Mouse (Mus musculus) heart, embryonic 10.5 days (tissue): ENCODE measurements around the gene Dand5. TPM values are rescaled to one million over a fixed set of nuclear protein-coding genes. Genes with fewer than 3 reads are reported as not detected.

Source experiments
- DNase-seq: peaks from one replicate; pipeline ENCODE4 v3.0.0-alpha.2; 2017; ENCODE audit warnings: low spot score
- H3K27ac ChIP-seq: fragments of 300-500 bp; sonication (generic); 2 replicates; pipeline ENCODE4 v1.5.1; 2016; ENCODE audit warnings: mild to moderate bottlenecking
- H3K27me3 ChIP-seq: fragments of 300-500 bp; sonication (generic); 2 replicates; pipeline ENCODE4 v1.6.1; 2016; ENCODE audit warnings: mild to moderate bottlenecking; ENCODE audit not compliant: poor library complexity, insufficient read depth, severe bottlenecking
- H3K36me3 ChIP-seq: fragments of 300-500 bp; sonication (generic); 2 replicates; pipeline ENCODE4 v1.6.1; 2016; ENCODE audit warnings: mild to moderate bottlenecking, moderate library complexity
- H3K4me1 ChIP-seq: fragments of 300-500 bp; sonication (generic); 2 replicates; pipeline ENCODE4 v1.6.1; 2016; ENCODE audit warnings: mild to moderate bottlenecking
- H3K4me3 ChIP-seq: fragments of 300-500 bp; sonication (generic); 2 replicates; pipeline ENCODE4 v1.5.1; 2016; ENCODE audit warnings: mild to moderate bottlenecking, moderate library complexity
- H3K9me3 ChIP-seq: fragments of 300-500 bp; sonication (generic); 2 replicates; pipeline ENCODE4 v1.6.1; 2016; ENCODE audit warnings: mild to moderate bottlenecking, moderate library complexity
- WGBS: fragments of 180-500 bp; shearing (Covaris S2); methylation state at CpG from one replicate; pipeline ENCODE4 v1.1.7; 2016; 5-methylcytosine and 5-hydroxymethylcytosine counted together
- polyA plus RNA-seq: library from polyadenylated mRNA; unstranded; fragments of >200 nt; fragmentation: Nextera tagmentation; extraction: Ambion mirVana; gene quantifications from 2 replicates; pipeline ENCODE4 v1.2.1, GENCODE M21; 2016

The Dand5 gene
- polyA plus RNA-seq, 1 experiment from 2014 or later, result 5.3 TPM

DNA sequence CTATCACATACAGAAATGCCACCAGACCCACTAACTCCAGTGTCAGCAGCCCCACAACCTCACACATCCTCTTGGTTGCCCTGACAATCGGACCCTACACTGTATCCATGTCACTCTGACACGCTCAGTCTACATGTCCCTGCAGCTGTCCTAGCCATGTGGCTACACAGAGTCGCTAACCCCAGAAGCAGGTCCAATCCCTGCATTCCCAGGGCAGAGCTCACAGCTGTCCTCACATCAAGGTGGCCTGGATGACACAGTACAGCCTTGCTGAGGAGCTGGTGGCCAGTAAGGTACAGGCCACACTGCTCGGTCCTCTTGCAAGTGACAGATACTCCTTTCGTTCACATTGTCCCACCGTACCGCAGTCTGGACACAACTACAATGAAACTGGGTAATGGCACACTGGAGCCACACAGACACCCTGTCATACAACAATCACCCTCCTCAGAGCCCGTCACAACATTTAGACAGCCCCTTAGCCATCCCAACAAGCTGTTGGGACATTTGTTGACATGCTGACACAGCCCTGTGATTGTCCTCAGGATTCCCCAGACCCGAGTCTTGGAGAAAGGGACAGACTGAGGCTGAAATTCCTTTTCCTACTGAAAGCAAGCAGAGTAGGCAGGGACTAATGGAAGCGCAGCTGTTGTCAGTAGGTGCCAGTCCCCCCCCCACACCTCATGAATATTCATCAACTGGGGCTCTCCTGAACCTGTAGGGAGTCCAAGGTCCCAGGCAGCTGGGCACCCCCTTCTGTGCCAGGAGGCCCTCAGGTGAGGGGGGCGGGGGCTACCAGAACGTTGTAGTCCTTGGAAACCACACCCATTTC is 13.3 kb downstream of the Dand5 start:
- Histone ChIP-seq H3K4me3 (no peak overlapping the region), H3K4me1 (peaks cover 18% of the 10 kb centered on the region), H3K27me3 (peaks cover 86% of the 10 kb centered on the region), H3K27ac (no peak overlapping the region), H3K9me3 (peaks cover 4% of the 10 kb centered on the region; the same call in 1 of the 2 replicates), H3K36me3 (no peaks in the 10 kb centered on the region)
- WGBS, result 49% methylated on average over 12 of the region's 12 CpGs
- no peak for DNase-seq

DNA sequence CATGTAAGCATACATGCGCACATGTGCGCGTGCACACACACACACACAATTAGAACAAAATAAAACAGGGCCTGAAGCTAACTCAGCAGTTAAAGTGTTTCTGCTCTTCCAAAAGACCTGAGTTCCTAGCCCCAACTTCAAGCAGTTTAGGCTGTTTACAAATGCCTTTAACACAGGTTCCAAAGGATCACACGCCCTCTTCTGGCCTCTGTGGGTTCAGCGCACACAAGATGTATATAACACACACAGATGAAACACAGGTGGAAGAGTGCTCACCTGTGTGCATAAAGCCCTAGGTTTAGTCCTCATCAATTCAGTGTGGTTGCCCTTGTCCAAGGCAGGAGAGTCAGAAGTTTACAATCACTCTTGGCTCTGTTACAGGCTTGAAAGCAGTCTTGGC is 16.6 kb downstream of the Dand5 start:
- H3K4me1 ChIP-seq, result peaks cover 12% of the 10 kb centered on the region
- peaks cover 88% of the 10 kb centered on the region for H3K27me3 ChIP-seq
- no peak overlapping the region for H3K4me3 ChIP-seq
- WGBS, result 94% methylated on average over 5 of the region's 5 CpGs
- no peak for DNase-seq
- H3K9me3 ChIP-seq, result peaks cover 4% of the 10 kb centered on the region; the same call in 1 of the 2 replicates
- no peak overlapping the region for H3K27ac ChIP-seq
- no peaks in the 10 kb centered on the region for H3K36me3 ChIP-seq

DNA sequence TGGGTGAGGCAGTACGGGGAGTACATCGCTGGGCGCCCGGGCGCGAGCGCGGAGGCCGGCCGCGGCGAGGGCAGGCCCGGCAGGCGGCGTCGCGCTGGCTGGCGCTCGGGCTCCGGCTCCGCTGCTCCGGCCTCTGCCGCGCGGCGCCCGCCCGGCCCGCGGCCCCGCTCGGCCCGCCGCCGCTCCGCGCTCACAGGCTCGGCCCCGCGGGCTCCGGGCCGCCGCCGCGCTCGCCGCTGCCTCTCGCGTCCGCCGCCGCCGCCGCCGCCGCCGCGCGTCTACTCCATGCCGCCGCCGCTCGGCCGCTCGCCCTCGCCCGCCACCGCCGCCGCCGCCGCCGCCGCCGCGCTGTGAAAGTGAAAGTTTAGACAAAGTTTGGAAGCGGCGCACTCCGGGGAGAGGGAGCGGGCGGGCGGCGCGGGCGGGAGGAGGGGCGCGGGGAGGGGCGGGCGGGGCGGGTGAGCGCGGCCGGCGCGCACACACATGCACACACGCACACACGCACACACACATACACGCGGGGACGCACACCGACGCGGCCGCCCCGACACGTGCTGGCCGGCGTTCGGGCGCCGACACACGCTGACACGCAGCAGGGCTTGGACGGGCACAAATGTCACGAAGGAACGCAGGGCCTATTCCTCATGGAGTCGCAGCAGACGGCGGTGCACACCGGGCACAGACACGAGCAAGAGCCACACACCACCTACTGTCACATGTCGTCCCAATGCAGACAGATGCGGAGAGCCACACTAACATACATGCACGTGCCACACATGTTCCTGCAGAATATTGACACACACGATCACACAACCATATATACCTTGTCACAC is 22.4 kb downstream of the Dand5 start, which contains the start of gene Nfix:
Gene Nfix, minus strand, starts transcription at position 346 of the 833 bp plus-strand sequence.
- Histone ChIP-seq H3K9me3 (no peaks in the 10 kb centered on the region), H3K4me1 (peaks cover 13% of the 10 kb centered on the region; the same call in 1 of the 2 replicates), H3K36me3 (no peaks in the 10 kb centered on the region; the same call in 1 of the 2 replicates), H3K27me3 (peaks cover 95% of the 10 kb centered on the region), H3K27ac (peak within 1 kb of the TSS; percentile 79), H3K4me3 (peak within 1 kb of the TSS; percentile 69)
- 23% methylated on average over 106 of the region's 125 CpGs for WGBS
- DNase-seq, result no peak

DNA sequence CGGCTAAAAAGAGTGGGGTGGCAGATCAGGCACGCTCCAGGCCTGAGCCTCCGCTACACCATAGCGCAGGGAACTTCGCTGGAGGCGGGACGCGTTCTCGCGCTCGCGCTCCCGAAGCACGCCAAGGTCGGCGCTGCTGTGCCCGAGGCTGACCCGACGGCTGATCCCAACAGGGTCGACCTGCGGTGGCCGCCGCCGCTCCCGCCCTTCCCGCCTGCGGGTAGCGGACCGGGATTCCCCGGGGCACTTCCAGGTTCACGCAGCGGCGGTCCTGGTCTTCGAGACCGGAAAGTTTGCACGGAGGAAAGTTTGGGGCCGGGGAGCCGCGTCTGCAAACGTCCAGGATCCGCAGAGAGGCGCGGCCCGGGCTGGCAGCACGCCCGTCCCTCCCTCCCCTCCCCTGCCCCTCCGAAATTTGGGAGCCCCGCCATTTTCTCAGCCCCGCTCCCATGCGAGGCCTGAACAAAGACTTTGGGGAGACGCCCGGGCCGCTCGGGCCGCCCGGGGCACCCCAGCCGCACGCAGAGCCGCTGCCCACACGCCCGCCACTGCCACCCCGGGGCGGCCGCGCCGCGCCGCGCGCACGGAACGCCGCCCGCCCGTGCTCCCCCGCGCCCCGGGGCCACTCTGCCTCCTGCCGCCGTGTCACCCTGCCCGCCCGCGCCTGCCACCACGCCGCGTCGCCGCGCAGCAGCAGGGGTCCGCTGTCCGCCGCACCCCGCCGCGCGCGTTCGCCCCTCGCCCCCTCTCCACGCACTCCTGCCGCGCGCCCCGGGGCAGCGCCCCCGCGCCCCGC is 23.3 kb downstream of the Dand5 start:
- peak; percentile 76 for DNase-seq
- under 1% methylated on average over 97 of the region's 108 CpGs for WGBS
- Histone ChIP-seq H3K36me3 (no peaks in the 10 kb centered on the region; the same call in 1 of the 2 replicates), H3K27ac (peak overlapping the region; percentile 79), H3K4me1 (peaks cover 13% of the 10 kb centered on the region; the same call in 1 of the 2 replicates), H3K4me3 (peak overlapping the region; percentile 69), H3K27me3 (peaks cover 95% of the 10 kb centered on the region), H3K9me3 (no peaks in the 10 kb centered on the region)

DNA sequence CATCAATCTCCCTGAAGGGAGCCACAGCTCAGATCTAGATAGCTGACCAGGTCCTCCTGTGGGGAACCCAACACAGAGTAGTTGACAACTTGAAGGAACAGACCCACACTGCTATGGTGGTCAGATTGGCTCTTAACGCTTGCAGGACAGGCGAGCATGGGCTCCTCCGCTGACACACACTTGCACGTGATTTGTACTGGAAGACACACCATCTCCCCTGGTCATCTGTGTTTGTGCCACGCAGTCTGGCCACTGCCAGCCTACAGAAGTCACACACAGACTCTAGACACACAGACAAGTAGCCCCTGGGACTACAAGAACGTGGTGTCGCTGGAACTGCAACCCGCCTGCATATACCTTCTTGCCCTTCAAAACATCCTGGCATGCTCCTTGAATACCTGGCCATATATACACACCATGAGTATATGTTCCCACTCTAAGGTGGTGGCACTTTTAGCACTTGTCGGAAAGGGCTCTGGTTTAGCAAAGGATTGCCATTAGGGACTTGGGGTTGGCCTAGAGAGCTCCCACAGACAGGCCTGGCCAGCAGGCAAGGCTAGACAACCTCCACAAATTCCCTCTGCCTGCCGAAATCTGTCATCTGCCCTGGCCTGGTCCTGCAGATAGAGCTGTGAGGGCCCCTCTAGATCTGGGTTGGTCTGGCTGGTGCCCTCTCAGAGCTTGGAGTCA is 24.0 kb downstream of the Dand5 start:
- no peak for DNase-seq
- Histone ChIP-seq H3K4me3 (peak overlapping the region; percentile 69), H3K9me3 (no peaks in the 10 kb centered on the region), H3K4me1 (peaks cover 18% of the 10 kb centered on the region), H3K36me3 (no peaks in the 10 kb centered on the region; the same call in 1 of the 2 replicates), H3K27me3 (peaks cover 95% of the 10 kb centered on the region), H3K27ac (peak overlapping the region; percentile 79)
- WGBS, result 42% methylated on average over 10 of the region's 10 CpGs

DNA sequence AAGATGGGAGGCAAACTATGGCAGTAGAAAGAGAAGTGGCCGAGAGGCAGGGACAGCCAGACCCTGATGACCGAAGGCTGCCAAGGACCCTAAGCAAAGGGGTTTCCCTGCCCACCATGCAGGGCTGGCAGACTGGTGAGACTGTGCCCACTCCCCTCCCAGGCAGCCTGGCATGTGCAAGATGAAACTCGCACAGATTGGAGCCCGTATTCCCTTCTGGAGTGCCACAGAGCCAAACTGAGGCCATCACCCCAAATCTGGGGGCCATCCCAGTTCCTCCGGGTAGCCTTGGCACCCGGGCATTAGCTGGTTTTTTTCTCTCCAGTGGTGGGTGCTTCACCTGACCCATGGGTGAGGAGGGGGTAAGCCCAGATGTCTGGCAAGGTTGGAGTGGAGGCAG is 24.7 kb downstream of the Dand5 start:
- DNase-seq, result no peak
- peaks cover 18% of the 10 kb centered on the region for H3K4me1 ChIP-seq

DNA sequence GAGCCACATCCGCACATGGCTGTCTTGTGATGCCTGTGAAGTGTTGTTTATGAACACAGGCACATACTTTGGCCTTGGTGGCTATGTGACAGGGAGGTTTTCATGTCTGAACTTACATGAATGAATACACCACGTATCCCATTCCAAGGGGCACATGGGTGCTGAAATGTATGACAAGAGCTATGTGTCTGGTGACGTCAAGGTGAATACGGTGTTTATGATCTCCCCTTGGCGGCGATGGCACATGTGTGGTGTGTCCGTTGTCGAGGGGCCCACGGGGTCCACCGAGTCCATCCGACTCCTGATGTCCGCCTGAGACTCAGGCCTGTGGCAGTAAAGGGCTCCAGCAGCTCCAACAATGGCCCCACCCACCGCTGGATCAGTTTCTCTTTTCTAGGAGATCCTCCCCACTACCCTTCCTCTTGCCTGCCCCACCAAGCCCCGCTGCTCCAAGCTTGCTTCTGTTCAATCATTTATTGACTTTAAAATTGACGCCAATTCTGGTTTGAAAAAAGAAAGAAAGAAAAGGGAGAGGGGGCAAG is 25.3 kb downstream of the Dand5 start:
- H3K36me3 ChIP-seq, result no peaks in the 10 kb centered on the region; the same call in 1 of the 2 replicates
- DNase-seq, result no peak
- no peak overlapping the region for H3K27ac ChIP-seq
- WGBS, result 74% methylated on average over 15 of the region's 15 CpGs
- H3K27me3 ChIP-seq, result peaks cover 95% of the 10 kb centered on the region
- peaks cover 18% of the 10 kb centered on the region for H3K4me1 ChIP-seq
- no peaks in the 10 kb centered on the region for H3K9me3 ChIP-seq
- H3K4me3 ChIP-seq, result no peak overlapping the region

More for the DNA sequence above, 24.7 kb downstream of the Dand5 start:
- no peaks in the 10 kb centered on the region for H3K9me3 ChIP-seq
- peaks cover 95% of the 10 kb centered on the region for H3K27me3 ChIP-seq
- no peak overlapping the region for H3K4me3 ChIP-seq
- H3K27ac ChIP-seq, result no peak overlapping the region
- WGBS, result 66% methylated on average over 6 of the region's 6 CpGs
- H3K36me3 ChIP-seq, result no peaks in the 10 kb centered on the region; the same call in 1 of the 2 replicates

DNA sequence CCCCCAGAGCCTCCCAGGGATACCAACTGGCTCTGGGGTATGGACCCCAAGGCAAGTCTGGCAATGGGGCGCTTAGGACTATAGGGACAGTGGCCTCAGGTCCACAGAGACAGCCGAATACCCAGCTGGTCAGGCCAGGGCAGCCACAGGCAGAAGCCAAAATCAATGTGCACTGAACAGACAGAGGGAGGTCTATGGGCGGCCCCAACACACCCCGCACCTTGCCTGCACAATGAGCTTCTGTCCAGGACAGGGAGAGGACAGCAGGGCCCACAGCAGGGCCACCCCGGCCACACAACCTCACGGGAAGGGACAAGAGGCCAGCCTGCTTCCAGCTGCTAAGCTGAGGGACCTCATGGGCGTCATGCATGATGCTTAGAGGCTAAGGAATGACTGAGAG is 28.1 kb downstream of the Dand5 start:
- Histone ChIP-seq H3K36me3 (no peaks in the 10 kb centered on the region; the same call in 1 of the 2 replicates), H3K27ac (no peak overlapping the region), H3K4me3 (no peak overlapping the region), H3K4me1 (peaks cover 17% of the 10 kb centered on the region), H3K27me3 (peaks cover 100% of the 10 kb centered on the region), H3K9me3 (no peaks in the 10 kb centered on the region)
- 51% methylated on average over 7 of the region's 7 CpGs for WGBS
- DNase-seq, result no peak

DNA sequence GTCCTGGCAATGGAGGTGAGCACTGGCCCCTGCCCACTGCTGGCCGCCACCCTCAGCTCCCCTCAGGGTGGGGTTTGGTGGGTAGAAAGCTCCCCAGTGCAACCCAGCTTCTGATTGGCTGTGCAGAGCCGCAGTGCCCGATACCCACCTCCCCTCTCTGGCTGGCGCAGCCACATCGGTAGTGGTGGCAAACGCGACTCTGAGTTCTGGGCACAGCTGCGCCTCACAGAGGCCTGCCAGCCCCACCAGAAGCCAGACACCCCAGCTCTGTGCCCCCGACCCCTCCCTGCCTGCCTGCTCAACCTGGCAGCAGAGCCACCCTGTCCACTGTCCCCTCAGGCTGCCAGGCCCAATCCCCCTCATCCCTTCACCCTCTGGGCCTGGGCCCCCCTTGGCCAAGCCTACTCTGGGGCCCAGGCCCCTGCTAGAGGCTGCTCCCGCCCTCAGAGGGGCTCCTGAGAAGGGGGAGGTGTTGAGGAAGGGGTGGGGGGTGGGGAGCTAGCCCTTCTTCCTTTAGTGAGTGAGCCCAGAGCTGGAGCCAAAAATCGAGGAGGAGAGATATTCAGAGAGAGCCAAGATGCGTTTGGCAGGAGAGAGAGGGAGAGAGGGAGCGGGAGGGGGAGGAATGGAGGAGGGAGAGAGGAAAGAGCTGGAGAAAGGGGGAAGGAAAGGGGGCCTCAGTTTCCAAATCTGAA is 28.7 kb downstream of the Dand5 start:
- H3K27ac ChIP-seq, result peak overlapping the region; percentile 48; the same call in 1 of the 2 replicates

DNA sequence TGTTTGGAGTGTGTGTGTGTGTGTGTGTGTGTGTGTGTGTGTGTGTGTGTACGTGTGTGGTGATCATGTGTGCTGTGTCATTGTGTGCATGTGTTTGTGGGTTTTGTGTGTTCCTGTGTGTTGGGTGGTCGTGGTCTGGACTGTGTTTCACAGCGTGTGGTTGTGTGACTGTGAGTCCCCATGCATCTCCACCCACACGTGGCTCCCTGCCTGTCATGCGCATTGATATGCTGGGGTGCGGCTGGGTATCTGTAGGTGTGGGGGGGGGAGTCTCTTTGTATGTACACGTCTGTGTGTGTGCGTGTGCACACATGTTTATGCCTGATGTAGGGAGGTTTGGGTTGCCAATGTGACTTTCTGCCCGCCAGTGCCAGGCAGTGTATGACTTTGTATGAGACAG is 29.5 kb downstream of the Dand5 start:
- DNase-seq, result no peak
- no peaks in the 10 kb centered on the region for H3K36me3 ChIP-seq
- peaks cover 100% of the 10 kb centered on the region for H3K27me3 ChIP-seq
- no peaks in the 10 kb centered on the region for H3K9me3 ChIP-seq
- H3K4me3 ChIP-seq, result no peak overlapping the region
- 84% methylated on average over 9 of the region's 9 CpGs for WGBS
- H3K4me1 ChIP-seq, result peaks cover 9% of the 10 kb centered on the region
- H3K27ac ChIP-seq, result no peak overlapping the region

More for the DNA sequence above, 28.7 kb downstream of the Dand5 start:
- DNase-seq, result no peak
- Histone ChIP-seq H3K36me3 (no peaks in the 10 kb centered on the region; the same call in 1 of the 2 replicates), H3K4me1 (peaks cover 12% of the 10 kb centered on the region), H3K4me3 (peak overlapping the region; percentile 6; the same call in 1 of the 2 replicates), H3K9me3 (no peaks in the 10 kb centered on the region), H3K27me3 (peaks cover 100% of the 10 kb centered on the region)
- WGBS, result 55% methylated on average over 12 of the region's 13 CpGs

DNA sequence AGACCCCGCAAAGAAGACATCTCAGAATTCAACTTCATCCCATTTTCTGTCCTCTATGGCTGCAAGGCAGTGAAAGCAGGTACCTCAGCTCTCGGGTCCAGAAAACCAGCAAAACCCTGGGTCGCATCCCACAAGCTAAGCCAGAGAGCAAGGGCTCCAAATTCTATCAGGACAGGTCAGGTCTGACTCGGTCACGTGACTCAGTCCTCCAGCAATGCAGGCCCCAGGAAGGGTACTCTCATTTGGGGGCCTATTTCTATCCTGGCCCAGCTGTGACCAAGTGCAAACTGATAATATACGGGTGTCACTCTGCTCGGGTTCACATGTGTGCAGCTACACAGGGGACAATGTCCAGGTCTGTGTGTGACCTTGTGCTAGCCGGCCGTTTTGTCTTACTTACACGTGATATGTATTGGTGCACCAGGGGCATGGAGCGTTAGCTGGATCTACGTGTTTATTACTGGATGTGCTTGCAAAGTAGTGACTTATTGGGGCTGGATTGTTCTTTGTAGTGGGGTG is 30.1 kb downstream of the Dand5 start:
- WGBS, result 68% methylated on average over 12 of the region's 12 CpGs
- no peaks in the 10 kb centered on the region for H3K36me3 ChIP-seq
- no peak overlapping the region for H3K4me3 ChIP-seq
- no peak overlapping the region for H3K27ac ChIP-seq
- H3K27me3 ChIP-seq, result peaks cover 100% of the 10 kb centered on the region
- H3K9me3 ChIP-seq, result no peaks in the 10 kb centered on the region
- H3K4me1 ChIP-seq, result peaks cover 9% of the 10 kb centered on the region
- DNase-seq, result no peak
